Mouse (Mus musculus): ENCODE results near the gene Fam20a. TPM values are rescaled to one million over a fixed set of nuclear protein-coding genes. Genes with fewer than 3 reads are reported as not detected.

The Fam20a gene
- total and polyA plus RNA-seq, 3 experiments: not detected

DNA sequence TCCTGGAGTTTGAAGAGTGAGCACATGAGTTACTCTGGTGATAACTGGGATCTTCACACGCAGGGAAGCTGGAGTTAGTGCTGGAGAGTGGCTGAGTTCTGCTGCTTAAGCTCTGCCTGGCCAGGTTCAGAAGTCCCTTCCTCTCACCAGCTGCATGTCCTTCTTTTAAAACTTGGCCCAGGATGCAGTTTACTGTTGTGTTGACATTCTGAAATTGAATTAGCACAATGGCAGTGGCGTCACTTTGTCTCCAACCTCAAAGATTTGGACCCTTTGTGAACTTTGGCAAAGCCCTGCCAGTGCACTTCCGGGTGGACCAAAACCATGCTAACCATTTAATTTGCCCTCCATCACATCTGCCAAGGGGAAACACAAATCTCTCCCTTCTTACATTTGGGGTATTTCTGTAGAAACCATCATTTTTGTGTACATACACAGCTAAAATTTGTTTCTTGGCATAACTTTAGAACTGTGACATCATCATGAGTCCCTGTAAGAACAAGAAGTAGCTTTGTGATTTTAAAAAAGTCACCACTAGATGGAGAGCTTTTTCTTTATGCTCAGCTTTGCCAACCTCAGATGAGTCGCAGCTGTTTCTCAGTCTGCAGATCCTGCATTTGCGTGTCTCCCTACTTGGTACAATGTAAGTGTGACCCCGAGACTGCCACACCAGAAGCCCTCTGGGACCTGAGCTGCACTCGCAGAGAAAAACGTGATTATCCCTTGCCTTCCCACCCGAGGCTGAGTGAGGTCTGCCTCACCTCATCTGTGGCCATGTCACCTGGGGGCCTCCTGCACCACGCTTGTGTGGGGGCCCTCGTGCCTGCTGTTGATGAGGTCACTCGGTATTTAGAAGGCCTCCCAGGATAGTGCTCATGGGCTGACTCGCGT, 51.8 kb downstream of the Fam20a start (continued):
- TF ChIP-seq BHLHE40 (IDR thresholded peaks at IDR 0.05; ENCODE audit: borderline replicate concordance, low read depth, low read length) (0 out of 2 replicates have a peak, but pooled peaks have one; percentile 21), TBP (IDR thresholded peaks at IDR 0.05; ENCODE audit: low read depth, low read length) (no peak), RCOR1 (IDR thresholded peaks at IDR 0.05; ENCODE audit: low read depth, low read length) (no peak), MXI1 (IDR thresholded peaks at IDR 0.05; ENCODE audit: low read depth, low read length) (no peak), ELF1 (IDR thresholded peaks at IDR 0.05; ENCODE audit: low read depth, low read length) (no peak), CTCF (IDR thresholded peaks at IDR 0.05 in 2 of 3, conservative IDR thresholded peaks at IDR 0.05 in 1 of 3; ENCODE audit: control insufficient read depth in 1 of 3, insufficient read depth in 1 of 3, low read depth in 2 of 3, low read length in 3 of 3, poor library complexity in 1 of 3, severe bottlenecking in 1 of 3) (peak in 2 of 3 experiments; percentile 50 to 75; a peak in 4 of 6 replicates)

GRCm38 (mm10) chr11:109669149-109669708, 52.9 kb downstream of the Fam20a start:
- TF ChIP-seq ETS1 (IDR thresholded peaks at IDR 0.05; ENCODE audit: low read depth, low read length): peak; percentile 80
- no peak for TF ChIP-seq ZC3H11A (IDR thresholded peaks at IDR 0.05; ENCODE audit: low read depth, low read length)
- no peak for TF ChIP-seq USF1 (IDR thresholded peaks at IDR 0.05; ENCODE audit: low read depth, low read length)
- TF ChIP-seq SMC3 (IDR thresholded peaks at IDR 0.05; ENCODE audit: low read depth, low read length): peak; percentile 5; the same call in 1 of the 2 replicates
- peak; percentile 91; the same call in 1 of the 2 replicates for TF ChIP-seq MEF2A (IDR thresholded peaks at IDR 0.05; ENCODE audit: extremely low read depth, insufficient replicate concordance, low read depth, low read length, poor library complexity, severe bottlenecking)
- peak; percentile 76 to 78 for TF ChIP-seq EP300 (IDR thresholded peaks at IDR 0.05; ENCODE audit: low read depth in 1 of 2, low read length in 2 of 2)
- no peak for TF ChIP-seq KAT2A (conservative IDR thresholded peaks at IDR 0.05; ENCODE audit: low read depth, low read length)
- TF ChIP-seq RCOR1 (IDR thresholded peaks at IDR 0.05; ENCODE audit: low read depth, low read length): peak; percentile 21; the same call in 1 of the 2 replicates
- TF ChIP-seq POLR2AphosphoS2 (IDR thresholded peaks at IDR 0.05; ENCODE audit: low read length): 0 out of 2 replicates have a peak, but pooled peaks have one; percentile 21
- peak; percentile 69 for TF ChIP-seq TCF12 (IDR thresholded peaks at IDR 0.05; ENCODE audit: low read depth, low read length)
- peak; percentile 68; the same call in 1 of the 2 replicates for TF ChIP-seq GATA1 (IDR thresholded peaks at IDR 0.05; ENCODE audit: low read depth, low read length)
- no peak for TF ChIP-seq UBTF (IDR thresholded peaks at IDR 0.05; ENCODE audit: borderline replicate concordance, insufficient read depth, low read depth, low read length)
- 0 out of 2 replicates have a peak, but pooled peaks have one; percentile 18 for TF ChIP-seq HCFC1 (IDR thresholded peaks at IDR 0.05; ENCODE audit: low read depth, low read length)
- TF ChIP-seq MXI1 (IDR thresholded peaks at IDR 0.05; ENCODE audit: low read depth, low read length): peak; percentile 46; the same call in 1 of the 2 replicates
- TF ChIP-seq E2F4 (IDR thresholded peaks at IDR 0.05; ENCODE audit: borderline replicate concordance, low read depth, low read length): no peak
- TF ChIP-seq USF2 (IDR thresholded peaks at IDR 0.05; ENCODE audit: borderline replicate concordance in 1 of 2, insufficient read depth in 1 of 2, low read depth in 1 of 2, low read length in 2 of 2): no peak
- TF ChIP-seq MYB (IDR thresholded peaks at IDR 0.05; ENCODE audit: low read depth, low read length): peak; percentile 40; the same call in 1 of the 2 replicates
- no peak for TF ChIP-seq MAZ (IDR thresholded peaks at IDR 0.05; ENCODE audit: low read depth, low read length)
- no peak for TF ChIP-seq NRF1 (IDR thresholded peaks at IDR 0.05; ENCODE audit: insufficient read depth, low read depth, low read length, poor library complexity, severe bottlenecking)
- TF ChIP-seq MAX (IDR thresholded peaks at IDR 0.05; ENCODE audit: low read length): 0 out of 2 replicates have a peak, but pooled peaks have one; percentile 18
- peak; percentile 86 for TF ChIP-seq SIN3A (IDR thresholded peaks at IDR 0.05; ENCODE audit: low read length)
- H3K4me1 ChIP-seq (ENCODE audit: control insufficient read depth in 1 of 2, insufficient read depth in 2 of 2, low read length in 2 of 2): peaks cover 0 to 15% of the 10 kb centered on the region in 2 experiments; a peak in 2 of 4 replicates
- no peak overlapping the region for H3K9ac ChIP-seq (ENCODE audit: control insufficient read depth, low read depth, low read length, poor library complexity, severe bottlenecking)
- peaks cover 10 to 29% of the 10 kb centered on the region in 2 experiments; a peak in 3 of 4 replicates for H3K36me3 ChIP-seq (ENCODE audit: control insufficient read depth in 1 of 2, insufficient read depth in 2 of 2, low read length in 2 of 2)
- no peaks in the 10 kb centered on the region for H3K27me3 ChIP-seq (ENCODE audit: control insufficient read depth in 1 of 2, insufficient read depth in 2 of 2, low read length in 2 of 2)
- H3K79me2 ChIP-seq (ENCODE audit: control insufficient read depth, insufficient read depth, low read length, poor library complexity): no peaks in the 10 kb centered on the region
- DNase-seq (ENCODE audit: low read depth, low spot score): peak; percentile 35
- no peaks in the 10 kb centered on the region for H3K9me3 ChIP-seq (replicated peaks; ENCODE audit: insufficient read depth, low read length)
- no peak overlapping the region for H3K4me3 ChIP-seq (ENCODE audit: control insufficient read depth in 1 of 2, insufficient read depth in 1 of 2, low read depth in 2 of 2, low read length in 2 of 2)
- H3K27ac ChIP-seq (ENCODE audit: control insufficient read depth, low read depth, low read length): no peak overlapping the region; the same call in 1 of the 2 replicates
